Mouse (Mus musculus) embryo, embryonic 11 days (tissue): Measurements from ENCODE around the gene Irf8.
"Not testable (repeated sequence)": the region's sequence is repeated elsewhere in the genome, so short reads cannot be mapped to it uniquely, and the experiment has no call there.

ENCODE experiments used
- DNase-seq: peaks from one replicate; pipeline ENCODE4 v3.0.0-alpha.2; 2015

Irf8 gene

GRCm38 (mm10) chr8:120724096-120724495, 12.1 kb upstream of the Irf8 start:
- not testable (repeated sequence) for DNase-seq

DNA sequence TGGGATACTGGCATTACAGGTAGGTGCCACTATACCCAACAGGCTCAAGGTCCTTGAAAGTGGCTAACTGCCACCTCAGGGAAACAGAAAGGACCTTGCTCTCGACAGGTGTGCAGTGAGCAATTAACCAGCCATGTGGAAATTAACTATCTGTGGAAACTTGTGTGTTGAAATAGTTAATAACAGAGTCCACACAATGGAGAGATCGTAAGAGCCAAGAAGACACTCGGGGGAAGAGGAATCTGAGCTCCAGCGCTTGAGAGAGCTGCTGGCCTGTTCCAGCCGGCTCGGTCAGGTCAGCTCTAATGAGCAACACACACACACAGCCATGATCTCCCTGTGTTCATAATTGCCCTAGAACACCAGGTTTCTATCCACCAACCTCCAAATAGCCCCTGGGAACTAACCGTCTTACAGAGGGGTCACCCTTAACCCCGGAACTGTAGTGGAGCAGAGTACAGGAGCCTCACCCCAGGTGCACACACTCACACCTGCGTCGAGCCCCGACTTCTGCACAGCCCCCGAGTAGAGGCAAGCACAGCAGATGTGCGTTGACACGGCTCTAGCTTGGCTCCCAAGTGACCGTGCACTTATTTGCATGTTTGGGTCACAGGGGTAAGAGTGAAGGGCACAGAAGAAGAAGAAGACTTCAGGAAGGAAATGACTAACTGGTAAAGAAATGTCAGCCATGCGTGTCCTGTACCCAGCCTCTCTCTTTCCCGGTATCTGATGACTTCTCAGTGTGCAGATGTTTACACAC, 11.2 kb upstream of the Irf8 start:
- DNase-seq = no peak

DNA sequence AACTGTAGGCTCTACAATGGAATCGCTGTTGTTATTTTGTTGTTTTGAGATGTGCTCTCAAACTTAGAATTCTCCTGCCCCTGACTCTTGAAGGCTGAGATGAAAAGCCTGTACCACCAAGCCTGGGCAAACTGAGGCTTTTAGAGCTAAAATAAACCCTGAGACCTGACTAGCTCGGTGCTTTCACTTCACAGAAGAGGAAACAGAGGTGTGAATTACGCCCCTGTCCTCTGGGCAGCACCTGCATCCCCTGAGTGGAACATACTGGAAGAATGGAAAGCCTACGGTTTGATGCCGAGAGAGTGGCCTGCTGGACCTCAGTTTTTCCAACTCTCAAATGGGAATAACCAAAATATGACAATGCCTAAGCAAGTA, 10.6 kb upstream of the Irf8 start:
- no peak for DNase-seq

GRCm38 (mm10) chr8:120726051-120726450, 10.1 kb upstream of the Irf8 start:
- DNase-seq = no peak

DNA sequence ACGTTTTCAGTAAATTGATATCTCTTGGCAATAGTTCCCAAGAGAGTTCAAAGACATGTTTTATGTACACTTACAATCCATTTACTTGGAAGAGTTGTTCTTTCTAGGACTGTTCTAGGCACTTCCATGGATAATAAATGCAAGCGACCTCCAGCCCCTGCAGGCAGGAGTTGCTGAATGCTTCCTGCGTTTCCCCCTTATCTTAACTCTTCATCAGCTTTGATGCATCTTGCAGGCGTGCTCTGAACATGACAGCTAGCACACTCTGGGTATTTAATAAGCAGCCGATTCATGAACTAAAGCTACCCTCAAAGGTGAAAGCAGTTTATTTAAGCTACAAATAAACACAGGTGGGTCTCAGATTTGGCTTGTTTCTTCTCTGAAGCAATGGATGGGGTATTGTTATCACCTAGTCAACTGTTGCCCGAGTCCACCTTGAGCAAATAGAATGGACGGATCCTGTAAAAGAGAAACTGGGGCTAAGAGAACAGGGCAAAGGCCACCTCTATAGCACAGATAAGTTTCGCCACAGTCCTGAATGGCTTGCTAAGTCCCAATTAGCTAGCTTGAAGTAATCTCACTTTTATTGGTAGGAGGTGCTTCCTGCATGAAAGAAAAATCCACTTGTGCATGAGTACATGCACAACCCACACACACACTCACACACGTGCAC, 7.5 kb upstream of the Irf8 start:
- DNase-seq = no peak

DNA sequence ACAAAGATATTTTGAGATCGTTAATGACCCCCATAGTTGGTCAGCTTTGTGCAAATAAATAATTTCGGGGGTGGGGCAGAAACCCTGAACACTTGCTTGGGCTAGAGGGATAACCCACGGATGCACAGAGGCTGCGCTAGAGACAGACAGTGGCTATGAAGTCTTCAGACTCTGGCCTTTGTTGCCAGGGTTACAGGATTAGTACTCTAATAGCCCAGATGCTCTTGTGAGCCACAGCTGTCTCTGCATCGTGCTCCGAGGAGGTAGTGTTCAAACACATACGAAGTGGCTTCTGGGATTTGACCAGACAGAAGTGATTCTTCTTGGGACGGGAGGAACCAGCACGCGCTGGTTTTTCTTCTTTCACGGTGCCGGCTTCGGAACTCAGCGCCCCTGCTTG, 4.6 kb upstream of the Irf8 start:
- peak; percentile 53 for DNase-seq

DNA sequence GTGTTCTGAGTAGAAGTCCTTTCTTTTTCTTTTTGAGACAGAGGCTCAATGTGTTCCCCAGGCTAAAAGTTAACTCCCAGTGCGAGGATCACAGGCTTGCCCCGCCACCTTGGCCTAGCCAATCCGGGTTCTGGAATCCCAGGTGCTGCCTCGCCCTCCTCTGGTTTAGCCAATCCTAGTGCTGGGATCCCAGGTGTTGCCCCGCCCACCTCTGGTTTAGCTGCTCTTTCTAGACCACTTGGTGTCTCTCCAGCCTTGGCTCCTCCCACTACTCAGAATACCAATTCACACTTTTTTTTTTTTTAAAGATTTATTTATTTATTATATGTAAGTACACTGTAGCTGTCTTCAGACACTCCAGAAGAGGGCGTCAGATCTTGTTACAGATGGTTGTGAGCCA, 4.1 kb upstream of the Irf8 start:
- peak; percentile 52 for DNase-seq

GRCm38 (mm10) chr8:120736486-120736885, 328 bp downstream of the Irf8 start:
- DNase-seq = peak; percentile 73

DNA sequence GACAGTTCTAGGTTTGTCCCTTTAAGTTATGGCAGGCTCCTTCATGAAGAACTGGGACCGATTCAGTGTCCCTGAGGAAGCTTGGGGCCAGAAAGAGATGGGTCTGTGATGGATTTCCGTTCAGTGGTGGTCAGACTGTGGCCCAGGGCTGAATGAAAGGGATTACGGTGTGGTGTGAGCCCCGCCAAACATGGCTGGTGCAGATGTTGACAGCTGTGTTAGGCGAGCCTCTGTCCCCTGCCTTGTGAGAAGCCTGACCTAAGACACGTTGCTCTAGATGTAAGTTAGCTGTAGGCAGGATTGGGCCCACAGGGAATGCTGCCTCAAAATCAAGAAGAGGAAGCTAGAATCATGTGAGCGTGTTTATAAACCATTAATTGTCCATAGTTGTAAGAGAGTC, 1.0 kb downstream of the Irf8 start:
- DNase-seq = no peak

GRCm38 (mm10) chr8:120738771-120739170, 2.6 kb downstream of the Irf8 start:
- DNase-seq = no peak

GRCm38 (mm10) chr8:120739526-120739925, 3.4 kb downstream of the Irf8 start:
- no peak for DNase-seq

DNA sequence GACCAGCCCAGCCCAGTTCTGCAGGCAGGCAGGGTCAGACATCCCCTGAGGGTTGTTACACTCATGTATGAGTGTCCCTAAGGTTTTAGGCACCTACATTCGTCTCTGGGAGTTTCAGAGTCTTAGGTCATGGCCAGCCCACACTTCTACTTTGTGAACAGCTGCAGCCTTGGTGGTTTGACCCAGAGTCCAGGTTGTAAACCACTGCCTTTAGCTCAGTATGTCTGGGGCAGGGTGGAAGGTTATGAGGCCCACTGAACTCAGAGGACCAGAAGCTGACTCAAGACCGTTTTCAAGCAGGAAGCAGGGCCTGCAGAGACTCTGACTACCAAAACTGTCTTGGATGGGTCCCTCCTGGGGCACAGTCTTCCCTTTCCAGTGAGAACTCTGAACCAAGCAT, 4.4 kb downstream of the Irf8 start:
- no peak for DNase-seq

GRCm38 (mm10) chr8:120741001-120741400, 4.8 kb downstream of the Irf8 start:
- DNase-seq = no peak

GRCm38 (mm10) chr8:120741815-120742530, 5.8 kb downstream of the Irf8 start:
- no peak for DNase-seq

DNA sequence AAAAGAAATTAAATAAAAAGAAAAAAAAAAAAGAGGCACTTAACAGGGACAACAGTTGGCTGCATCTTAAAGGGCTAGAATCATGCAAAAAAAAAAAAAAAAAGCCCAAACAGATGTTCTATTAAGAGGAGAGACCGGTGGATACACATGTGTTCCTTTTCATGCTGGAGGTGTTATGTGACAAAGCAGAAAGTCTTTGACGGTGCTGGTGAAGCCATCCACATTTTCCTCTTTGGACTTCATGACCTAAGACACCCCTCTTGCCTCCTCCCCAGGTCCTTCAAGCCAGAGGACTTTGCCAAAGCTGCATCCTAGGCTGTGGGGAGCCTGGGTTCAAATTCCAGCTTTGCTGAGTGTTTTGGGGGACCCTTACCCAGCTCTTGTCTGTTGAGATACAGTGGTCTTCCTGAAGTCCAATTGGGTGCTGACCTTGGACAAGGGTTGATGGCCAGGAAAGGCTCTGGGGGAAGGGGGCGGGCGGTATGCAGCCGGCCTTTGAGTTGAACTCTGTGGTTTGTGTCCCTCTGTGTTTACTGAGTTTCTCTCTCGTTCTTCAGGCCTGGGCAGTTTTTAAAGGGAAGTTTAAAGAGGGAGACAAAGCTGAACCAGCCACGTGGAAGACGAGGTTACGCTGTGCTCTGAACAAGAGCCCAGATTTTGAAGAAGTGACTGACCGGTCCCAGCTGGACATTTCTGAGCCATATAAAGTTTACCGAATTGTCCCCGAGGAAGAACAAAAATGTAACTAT, 7.2 kb downstream of the Irf8 start:
- no peak for DNase-seq

- DNase-seq = no peak
Observed at GRCm38 (mm10) chr8:120743898-120744290, 7.7 kb downstream of the Irf8 start.

- no peak for DNase-seq
Observed at GRCm38 (mm10) chr8:120744448-120744847, 8.3 kb downstream of the Irf8 start.

DNA sequence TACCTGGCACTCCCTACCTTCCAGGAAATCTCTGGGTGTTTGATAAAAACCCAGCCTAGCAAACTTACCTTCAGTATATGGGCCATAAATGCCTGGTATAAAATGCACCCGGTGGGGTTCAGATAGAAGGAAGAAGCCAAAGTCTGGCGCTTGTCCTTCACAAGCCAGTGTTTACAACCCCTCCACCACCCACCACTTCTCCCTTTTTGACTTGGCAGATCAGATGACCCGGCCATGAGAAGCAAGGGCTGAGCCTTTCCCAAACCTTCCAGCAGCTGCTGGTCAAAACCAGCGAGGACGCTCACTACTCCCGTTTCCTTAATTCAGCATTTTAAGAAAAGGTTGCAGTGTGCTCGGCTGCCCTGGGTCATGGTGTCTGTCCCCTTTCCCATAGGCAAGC, 9.1 kb downstream of the Irf8 start:
- DNase-seq = no peak

- DNase-seq = no peak
Observed at GRCm38 (mm10) chr8:120746007-120746701, 10.0 kb downstream of the Irf8 start.

GRCm38 (mm10) chr8:120747286-120747685, 11.1 kb downstream of the Irf8 start:
- DNase-seq = no peak

DNA sequence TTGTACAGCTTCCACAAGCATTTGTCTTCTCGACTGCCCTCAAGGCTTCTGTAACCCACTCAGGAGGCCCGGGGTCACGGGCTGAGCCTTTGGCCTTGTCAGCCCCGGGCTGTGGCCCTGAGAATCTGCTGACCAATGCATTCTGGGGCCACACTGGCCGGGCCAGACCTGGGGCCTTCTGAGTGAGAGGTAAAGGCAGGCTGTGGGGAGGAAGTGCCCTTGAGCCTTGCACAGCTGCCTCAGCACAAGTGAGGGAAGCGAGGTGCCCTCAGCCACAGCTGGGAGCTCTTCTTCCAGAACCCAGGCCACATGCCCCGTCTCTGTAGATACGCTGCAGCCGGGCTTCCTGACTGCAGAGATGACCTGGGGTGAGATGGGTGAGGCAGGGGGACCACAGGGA, 14.5 kb downstream of the Irf8 start:
- DNase-seq = no peak

GRCm38 (mm10) chr8:120751226-120752081, 15.3 kb downstream of the Irf8 start:
- no peak for DNase-seq
